Mouse (Mus musculus) kidney, postnatal 10 days (tissue): ENCODE data around the gene Palm2.
A peak's percentile ranks its signal among the peaks of the same experiment; 100 is the strongest.

ENCODE experiments used
- DNase-seq: peaks from one replicate; pipeline ENCODE4 v3.0.0; 2021; ENCODE audit warnings: mixed read lengths

Palm2 gene

GRCm38 (mm10) chr4:57672996-57673906, 239.2 kb downstream of the Palm2 start:
- peak; percentile 94 for DNase-seq

- DNase-seq: no peak
Measured at GRCm38 (mm10) chr4:57674351-57674750, 240.3 kb downstream of the Palm2 start.

- DNase-seq: peak; percentile 91
Measured at GRCm38 (mm10) chr4:57675387-57675786, 241.3 kb downstream of the Palm2 start.

- no peak for DNase-seq
Measured at GRCm38 (mm10) chr4:57677916-57678315, 243.9 kb downstream of the Palm2 start.

- DNase-seq: no peak
Measured at GRCm38 (mm10) chr4:57678991-57679457, 245.0 kb downstream of the Palm2 start.

- DNase-seq: no peak
Measured at GRCm38 (mm10) chr4:57680186-57680585, 246.1 kb downstream of the Palm2 start.

- DNase-seq: peak; percentile 85
Measured at GRCm38 (mm10) chr4:57681511-57681910, 247.5 kb downstream of the Palm2 start.

- no peak for DNase-seq
Measured at GRCm38 (mm10) chr4:57682341-57682740, 248.3 kb downstream of the Palm2 start.

- DNase-seq: no peak
Measured at GRCm38 (mm10) chr4:57682944-57683343, 248.9 kb downstream of the Palm2 start.

GRCm38 (mm10) chr4:57684676-57685215, 250.7 kb downstream of the Palm2 start:
- DNase-seq: no peak

- DNase-seq: no peak
Measured at GRCm38 (mm10) chr4:57686736-57687135, 252.7 kb downstream of the Palm2 start.

GRCm38 (mm10) chr4:57687583-57687982, 253.5 kb downstream of the Palm2 start:
- no peak for DNase-seq

- no peak for DNase-seq
Measured at GRCm38 (mm10) chr4:57688131-57688530, 254.1 kb downstream of the Palm2 start.

- no peak for DNase-seq
Measured at GRCm38 (mm10) chr4:57690001-57690400, 256.0 kb downstream of the Palm2 start.

- DNase-seq: no peak
Measured at GRCm38 (mm10) chr4:57690805-57691204, 256.8 kb downstream of the Palm2 start.

- no peak for DNase-seq
Measured at GRCm38 (mm10) chr4:57694356-57695136, 260.5 kb downstream of the Palm2 start.

GRCm38 (mm10) chr4:57696955-57697354, 262.9 kb downstream of the Palm2 start:
- no peak for DNase-seq

- no peak for DNase-seq
Measured at GRCm38 (mm10) chr4:57697918-57698611, 264.0 kb downstream of the Palm2 start.

- DNase-seq: no peak
Measured at GRCm38 (mm10) chr4:57701576-57701975, 267.5 kb downstream of the Palm2 start.

- no peak for DNase-seq
Measured at GRCm38 (mm10) chr4:57703574-57704470, 269.8 kb downstream of the Palm2 start.

- DNase-seq: no peak
Measured at GRCm38 (mm10) chr4:57704575-57704974, 270.5 kb downstream of the Palm2 start.

GRCm38 (mm10) chr4:57715849-57716248, 281.8 kb downstream of the Palm2 start:
- no peak for DNase-seq
